Comparison of ENCODE assay signal across 13 mouse cellular contexts in the genomic region with DNA sequence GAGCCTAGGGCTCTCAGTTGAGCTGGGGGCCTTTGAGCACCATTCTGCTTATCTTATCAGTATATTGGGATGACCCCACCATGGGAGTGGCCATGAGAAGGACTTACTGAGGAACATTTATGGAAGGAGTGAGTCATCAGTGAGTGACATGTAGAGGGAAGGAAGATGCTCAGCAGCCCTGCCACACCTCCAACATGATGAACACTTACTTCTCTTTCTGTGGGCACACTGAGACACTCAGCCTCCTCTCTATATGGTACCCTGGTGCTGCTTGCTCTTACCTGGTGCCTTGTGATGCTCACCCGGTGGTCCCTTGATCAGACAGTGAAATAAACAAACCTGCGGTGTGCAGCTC. TPM values are rescaled to one million over a fixed set of nuclear protein-coding genes. Genes with fewer than 3 reads are reported as not detected.
DNase-seq lines count a peak whose midpoint lies in the region; ATAC-seq lines count a peak whose summit lies in the region.
"Had no signal": no experiment of that assay in that cellular context is flagged by ENCODE, and none has a peak within 500 bp of the region (broad histone marks: within the 10 kb centered on the region; RNA-seq: fewer than 3 reads in every experiment).

No protein-coding gene starts in this region.

- ATAC-seq in megakaryocyte, adult 5-6 weeks (ENCODE audit: poor library complexity, severe bottlenecking), result peak; percentile 57
- ATAC-seq in erythroblast, adult 5-6 weeks (replicated peaks; ENCODE audit: low FRiP score, poor library complexity, severe bottlenecking), result no peak

- peak; percentile 58 for DNase-seq in layer of hippocampus, adult 9-11 months
- DNase-seq in layer of hippocampus, postnatal 36 days, result no peak
- peak; percentile 86 for DNase-seq in 416B (ENCODE audit: low read depth)
- peak; percentile 62 for DNase-seq in Muller cell, postnatal 12 days (ENCODE audit: inconsistent ontology term)
- DNase-seq in spleen, postnatal 10 days (ENCODE audit: low spot score in 2 of 2), result no peak
- DNase-seq: adrenal gland, postnatal 10 days; cerebellum, postnatal 36 days; kidney, adult 18-20 months; kidney, postnatal 36 days; midbrain, embryonic 14.5 days; thymus, postnatal 25 days had no signal

RNA-seq across cellular contexts. Expression of a gene that starts 17.9 kb away (rescaled TPM):
- 100 to 1,000 TPM; 107 to 121 TPM for total RNA-seq in layer of hippocampus, postnatal 36 days (2021)
- 76.6 and 82.8 TPM in 2 replicates for total RNA-seq in megakaryocyte, adult 5-6 weeks (2015)
- total RNA-seq in megakaryocyte, adult 5-6 weeks (2017), result 96.2 and 100 TPM in 2 replicates
- total RNA-seq in erythroblast, adult 5-6 weeks (2015; ENCODE audit: low replicate concordance), result 18.8 and 24.2 TPM in 2 replicates
- 11.0 and 13.8 TPM in 2 replicates for total RNA-seq in erythroblast, adult 5-6 weeks (2017; ENCODE audit: low replicate concordance)

Comparison
In these comparisons a context has a peak if more than half of its experiments do, and no peak if none do; other contexts are left out.
1. DNase-seq: peak in layer of hippocampus, adult 9-11 months (single experiment), 416B (single experiment) and Muller cell, postnatal 12 days (single experiment); none in layer of hippocampus, postnatal 36 days (0 of 2) and spleen, postnatal 10 days (0 of 2).